Mouse (Mus musculus): ENCODE measurements around the gene Irx5. TPM values are rescaled to one million over a fixed set of nuclear protein-coding genes. Genes with fewer than 3 reads are reported as not detected.

Gene Irx5
- total and polyA plus RNA-seq, 2 experiments, result not detected

DNA sequence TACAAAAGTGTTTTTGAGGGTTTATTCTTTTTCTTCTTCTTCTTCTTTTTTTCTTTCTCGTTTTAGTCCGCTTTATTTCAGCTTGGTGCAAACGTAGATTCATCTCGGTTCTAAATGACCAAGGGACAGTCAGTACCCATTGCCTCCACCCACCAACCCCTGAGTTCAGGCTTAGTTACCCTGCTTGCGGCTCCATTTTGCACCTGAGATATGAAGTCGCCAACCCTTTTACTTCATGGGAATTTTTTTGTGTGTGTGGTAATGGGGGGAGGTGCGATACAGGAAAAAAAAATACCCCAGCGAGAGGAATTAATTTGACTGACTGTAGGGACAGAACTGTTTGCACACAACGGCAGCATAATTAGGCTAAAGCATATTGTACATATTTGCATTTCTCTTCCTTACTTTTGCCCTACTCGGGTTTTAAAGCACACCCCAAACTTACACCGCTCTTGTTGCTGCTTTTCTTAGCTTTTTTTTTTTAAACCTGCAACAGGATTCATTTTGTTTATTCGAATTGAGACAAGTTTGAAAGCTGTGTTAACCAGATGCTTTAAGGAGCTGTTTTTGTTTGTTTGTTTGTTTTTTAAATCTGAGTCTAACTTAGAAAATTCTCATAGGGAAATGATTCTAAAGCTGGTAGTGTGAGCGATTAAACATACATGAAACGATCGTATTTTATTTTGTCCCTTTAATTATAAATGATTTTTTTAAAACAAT is 5.1 kb downstream of the Irx5 start:
- no peak overlapping the region for H3K9ac ChIP-seq (ENCODE audit: low read depth, low read length)
- no peak overlapping the region for H3K4me3 ChIP-seq (ENCODE audit: insufficient read depth, low read depth, low read length)
- peaks cover 47% of the 10 kb centered on the region for H3K27me3 ChIP-seq (ENCODE audit: control insufficient read depth, insufficient read depth, low read length)
- no peaks in the 10 kb centered on the region for H3K79me2 ChIP-seq (ENCODE audit: control insufficient read depth, insufficient read depth, low read length)
- no peaks in the 10 kb centered on the region for H3K36me3 ChIP-seq (ENCODE audit: control insufficient read depth, insufficient read depth, low read length)
- WGBS, result 10% methylated on average over 15 of the region's 15 CpGs
- no peak for TF ChIP-seq POLR2A (IDR thresholded peaks at IDR 0.05; ENCODE audit: extremely low read depth, insufficient read depth, low read length)
- TF ChIP-seq CTCF (IDR thresholded peaks at IDR 0.05; ENCODE audit: low read depth, low read length), result no peak
- H3K4me1 ChIP-seq (ENCODE audit: control insufficient read depth, insufficient read depth, low read length), result no peaks in the 10 kb centered on the region; the same call in 1 of the 2 replicates
- DNase-seq (ENCODE audit: extremely low read depth, low read depth, low spot score), result no peak
- no peak overlapping the region for H3K27ac ChIP-seq (replicated peaks; ENCODE audit: insufficient read depth, low read depth, low read length)

DNA sequence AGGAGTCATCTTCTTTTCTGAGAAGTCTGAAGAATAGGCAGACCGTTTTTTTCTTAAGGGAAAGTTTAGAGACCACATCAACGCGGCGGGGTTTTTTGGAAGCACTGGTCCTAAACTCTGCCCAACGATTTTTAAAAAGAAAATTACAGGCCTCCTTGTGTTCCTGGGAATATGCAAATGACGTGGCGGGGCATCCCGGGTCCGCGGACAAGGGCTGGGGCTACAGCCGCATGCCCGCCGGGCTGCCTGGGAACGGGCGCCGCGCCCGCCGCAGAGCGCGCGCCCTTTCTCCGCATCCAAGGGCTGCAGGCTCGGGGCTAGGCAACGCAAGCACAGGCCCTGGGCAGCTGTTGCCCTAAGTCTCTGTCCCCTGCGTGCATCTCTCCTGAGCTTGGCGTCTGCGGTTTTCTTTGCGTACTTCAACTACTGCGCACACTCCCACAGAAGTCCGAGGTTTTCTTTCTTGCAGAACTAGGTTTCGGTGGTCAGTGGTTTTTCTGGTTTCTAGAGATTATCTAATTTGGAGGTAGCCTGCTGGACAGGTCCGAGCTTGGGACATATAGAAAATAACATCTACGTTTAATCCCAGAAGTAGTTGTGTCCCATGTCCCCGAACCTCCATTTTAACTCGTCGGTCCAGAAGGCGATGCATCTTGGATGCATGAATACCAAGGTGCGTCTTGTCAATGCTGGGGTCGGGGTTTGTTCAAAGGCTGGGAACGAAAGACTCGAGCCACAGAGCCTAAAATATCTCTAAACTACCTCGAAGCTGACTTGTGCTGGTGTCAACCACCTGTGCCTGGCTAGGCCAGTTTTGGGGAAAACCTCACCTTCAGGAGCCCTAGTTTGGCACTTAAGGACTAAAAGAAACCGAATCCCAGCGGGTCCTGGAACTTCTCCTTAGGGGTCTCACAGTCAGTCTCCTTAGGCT is 6.1 kb downstream of the Irx5 start:
- TF ChIP-seq POLR2A (IDR thresholded peaks at IDR 0.05; ENCODE audit: extremely low read depth, insufficient read depth, low read length) (no peak), CTCF (IDR thresholded peaks at IDR 0.05; ENCODE audit: low read depth, low read length) (no peak)
- Histone ChIP-seq H3K36me3 (ENCODE audit: control insufficient read depth, insufficient read depth, low read length) (no peaks in the 10 kb centered on the region), H3K79me2 (ENCODE audit: control insufficient read depth, insufficient read depth, low read length) (no peaks in the 10 kb centered on the region), H3K27me3 (ENCODE audit: control insufficient read depth, insufficient read depth, low read length) (peaks cover 39% of the 10 kb centered on the region), H3K4me1 (ENCODE audit: control insufficient read depth, insufficient read depth, low read length) (no peaks in the 10 kb centered on the region; the same call in 1 of the 2 replicates), H3K9ac (ENCODE audit: low read depth, low read length) (no peak overlapping the region), H3K4me3 (ENCODE audit: insufficient read depth, low read depth, low read length) (no peak overlapping the region), H3K27ac (replicated peaks; ENCODE audit: insufficient read depth, low read depth, low read length) (no peak overlapping the region)
- 5% methylated on average over 45 of the region's 45 CpGs for WGBS
- no peak for DNase-seq (ENCODE audit: extremely low read depth, low read depth, low spot score)

DNA sequence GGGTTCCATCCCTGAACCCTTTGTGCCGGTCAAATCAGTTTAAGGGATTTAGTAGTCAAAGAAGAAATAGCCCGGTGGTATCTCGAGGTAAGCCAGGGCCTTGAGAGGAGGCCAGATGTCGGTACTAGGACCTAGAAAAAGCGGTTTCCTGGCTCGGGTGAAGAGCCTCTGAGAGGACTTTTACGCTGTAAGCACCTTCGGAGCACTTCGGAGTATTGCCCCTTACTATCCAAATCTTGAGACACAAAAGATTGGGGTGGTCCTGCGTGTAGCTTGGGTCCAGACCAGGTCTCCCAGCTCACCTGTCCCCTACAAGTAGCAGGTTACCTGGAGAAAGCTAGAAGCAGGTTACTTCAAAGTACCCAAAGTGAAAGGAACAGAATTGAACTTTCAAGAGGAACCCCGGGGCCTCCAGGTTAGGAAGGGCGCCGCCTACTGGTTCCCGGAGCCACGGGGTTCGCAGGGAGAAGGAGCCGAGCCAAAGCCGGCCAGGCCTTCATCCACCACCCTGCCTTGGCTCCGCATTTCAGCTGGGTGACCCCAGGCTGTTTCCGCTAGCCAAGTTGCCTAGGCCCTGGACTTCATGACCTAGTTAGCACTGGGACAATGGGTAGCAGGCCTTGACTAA is 6.8 kb downstream of the Irx5 start:
- H3K4me1 ChIP-seq (ENCODE audit: control insufficient read depth, insufficient read depth, low read length), result no peaks in the 10 kb centered on the region
- peaks cover 34% of the 10 kb centered on the region for H3K27me3 ChIP-seq (ENCODE audit: control insufficient read depth, insufficient read depth, low read length)
- no peak overlapping the region for H3K27ac ChIP-seq (replicated peaks; ENCODE audit: insufficient read depth, low read depth, low read length)
- H3K4me3 ChIP-seq (ENCODE audit: insufficient read depth, low read depth, low read length), result no peak overlapping the region
- WGBS, result 5% methylated on average over 20 of the region's 20 CpGs
- H3K79me2 ChIP-seq (ENCODE audit: control insufficient read depth, insufficient read depth, low read length), result no peaks in the 10 kb centered on the region
- DNase-seq (ENCODE audit: extremely low read depth, low read depth, low spot score), result no peak
- TF ChIP-seq POLR2A (IDR thresholded peaks at IDR 0.05; ENCODE audit: extremely low read depth, insufficient read depth, low read length) (no peak), CTCF (IDR thresholded peaks at IDR 0.05; ENCODE audit: low read depth, low read length) (peak; percentile 40; the same call in 1 of the 2 replicates)
- no peaks in the 10 kb centered on the region for H3K36me3 ChIP-seq (ENCODE audit: control insufficient read depth, insufficient read depth, low read length)
- no peak overlapping the region for H3K9ac ChIP-seq (ENCODE audit: low read depth, low read length)

DNA sequence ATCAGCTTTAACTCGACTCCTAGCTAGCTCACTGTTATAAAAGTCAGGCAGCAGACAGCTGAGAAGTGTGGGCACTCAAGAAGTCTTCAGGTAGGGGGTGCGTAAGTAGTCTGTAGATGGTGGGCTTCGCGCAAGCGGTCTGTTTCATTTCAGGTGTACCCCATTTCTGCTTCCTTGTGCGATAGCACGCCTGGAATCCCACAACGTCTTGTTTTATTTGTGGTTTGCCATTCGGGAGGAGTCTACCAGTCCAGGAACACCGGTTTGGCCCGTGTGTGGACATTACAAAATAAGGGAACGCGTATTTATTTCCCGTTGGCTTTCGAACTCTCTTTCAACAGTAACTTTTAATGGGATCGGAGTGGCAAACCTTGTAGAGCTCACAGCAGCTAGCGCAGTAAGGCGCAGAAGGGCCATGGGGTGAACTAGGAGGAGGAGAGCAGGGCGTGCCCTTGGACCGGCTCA is 7.4 kb downstream of the Irx5 start:
- H3K9ac ChIP-seq (ENCODE audit: low read depth, low read length), result no peak overlapping the region
- TF ChIP-seq CTCF (IDR thresholded peaks at IDR 0.05; ENCODE audit: low read depth, low read length), result no peak
- no peak for TF ChIP-seq POLR2A (IDR thresholded peaks at IDR 0.05; ENCODE audit: extremely low read depth, insufficient read depth, low read length)
- no peak for DNase-seq (ENCODE audit: extremely low read depth, low read depth, low spot score)
- no peaks in the 10 kb centered on the region for H3K4me1 ChIP-seq (ENCODE audit: control insufficient read depth, insufficient read depth, low read length)
- 17% methylated on average over 20 of the region's 20 CpGs for WGBS
- H3K36me3 ChIP-seq (ENCODE audit: control insufficient read depth, insufficient read depth, low read length), result no peaks in the 10 kb centered on the region
- H3K79me2 ChIP-seq (ENCODE audit: control insufficient read depth, insufficient read depth, low read length), result no peaks in the 10 kb centered on the region
- no peak overlapping the region for H3K27ac ChIP-seq (replicated peaks; ENCODE audit: insufficient read depth, low read depth, low read length)
- H3K27me3 ChIP-seq (ENCODE audit: control insufficient read depth, insufficient read depth, low read length), result peaks cover 30% of the 10 kb centered on the region
- no peak overlapping the region for H3K4me3 ChIP-seq (ENCODE audit: insufficient read depth, low read depth, low read length)

DNA sequence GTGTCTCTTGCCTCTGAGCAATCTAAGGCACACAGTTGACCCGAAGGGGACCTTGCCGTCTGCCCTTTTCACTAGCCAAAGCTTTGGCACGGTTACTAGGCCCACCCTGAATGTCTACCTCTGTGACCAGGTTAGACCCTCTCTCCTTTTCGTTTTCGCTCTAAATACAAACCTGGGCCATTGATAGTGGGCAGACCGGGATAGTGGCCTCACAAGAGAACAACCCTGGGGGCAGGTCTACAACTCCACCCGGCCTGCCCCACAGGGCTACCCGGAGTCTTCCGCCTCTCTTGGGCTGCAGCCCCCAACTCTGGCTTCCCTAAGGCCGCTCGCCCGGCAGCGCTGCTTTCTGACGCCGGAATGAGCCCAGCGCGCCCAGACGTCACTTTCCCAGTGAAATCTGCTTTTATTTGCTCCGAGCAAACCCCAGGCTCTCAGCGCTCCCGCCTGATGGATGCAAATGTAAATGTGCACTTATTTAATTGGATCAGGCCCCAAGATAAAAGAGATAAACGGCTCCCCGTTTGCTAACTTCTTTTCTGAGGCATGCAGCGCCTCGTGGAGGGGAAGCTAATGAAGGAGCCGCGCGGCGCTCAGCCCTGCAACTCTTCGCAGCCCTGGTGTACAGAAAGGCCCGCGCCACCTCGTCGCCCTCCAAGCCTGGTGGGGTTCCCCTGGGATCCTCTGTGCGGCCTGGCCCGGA is 8.0 kb downstream of the Irx5 start:
- no peaks in the 10 kb centered on the region for H3K36me3 ChIP-seq (ENCODE audit: control insufficient read depth, insufficient read depth, low read length)
- no peaks in the 10 kb centered on the region for H3K79me2 ChIP-seq (ENCODE audit: control insufficient read depth, insufficient read depth, low read length)
- DNase-seq (ENCODE audit: extremely low read depth, low read depth, low spot score), result no peak
- no peaks in the 10 kb centered on the region for H3K4me1 ChIP-seq (ENCODE audit: control insufficient read depth, insufficient read depth, low read length)
- H3K27ac ChIP-seq (replicated peaks; ENCODE audit: insufficient read depth, low read depth, low read length), result no peak overlapping the region
- no peak overlapping the region for H3K9ac ChIP-seq (ENCODE audit: low read depth, low read length)
- TF ChIP-seq CTCF (IDR thresholded peaks at IDR 0.05; ENCODE audit: low read depth, low read length) (no peak), POLR2A (IDR thresholded peaks at IDR 0.05; ENCODE audit: extremely low read depth, insufficient read depth, low read length) (no peak)
- peaks cover 25% of the 10 kb centered on the region for H3K27me3 ChIP-seq (ENCODE audit: control insufficient read depth, insufficient read depth, low read length)
- H3K4me3 ChIP-seq (ENCODE audit: insufficient read depth, low read depth, low read length), result no peak overlapping the region
- WGBS, result 4% methylated on average over 36 of the region's 36 CpGs
